Mouse (Mus musculus): ENCODE measurements at regions not wholly inside any gene's neighbourhood (a gene's known extent, or its start where the extent isn't known, plus 50 kb on each side); places are given as distances from the start of the nearest gene placed in this dataset.
A peak's percentile ranks its signal among the peaks of the same experiment; 100 is the strongest.

DNA sequence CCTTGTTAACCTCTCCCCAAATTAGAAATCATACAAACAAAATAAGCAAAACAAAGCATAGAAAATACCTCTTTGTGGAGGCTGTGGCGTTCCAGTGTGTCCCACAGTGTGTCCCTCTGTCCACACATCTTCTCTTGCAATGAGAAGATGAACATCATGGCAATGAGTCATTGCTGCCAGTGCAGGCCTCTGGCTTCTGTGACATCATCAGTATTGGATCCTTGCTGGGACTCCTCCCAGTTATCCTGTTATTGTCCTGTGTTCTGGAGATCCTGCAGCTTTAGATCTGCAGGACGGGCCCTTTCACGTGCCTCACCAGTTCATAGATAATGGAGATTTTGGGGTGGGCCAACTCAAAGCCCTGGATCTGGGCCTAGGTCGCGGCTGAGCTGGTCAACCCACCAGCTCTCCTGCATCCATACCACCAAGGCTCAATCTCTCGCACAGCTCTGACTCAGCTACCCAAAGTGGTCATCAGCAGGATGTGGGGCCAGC lies 80.9 kb downstream of the Tmem212 start:
- DNase-seq (ENCODE audit: low spot score), result no peak

DNA sequence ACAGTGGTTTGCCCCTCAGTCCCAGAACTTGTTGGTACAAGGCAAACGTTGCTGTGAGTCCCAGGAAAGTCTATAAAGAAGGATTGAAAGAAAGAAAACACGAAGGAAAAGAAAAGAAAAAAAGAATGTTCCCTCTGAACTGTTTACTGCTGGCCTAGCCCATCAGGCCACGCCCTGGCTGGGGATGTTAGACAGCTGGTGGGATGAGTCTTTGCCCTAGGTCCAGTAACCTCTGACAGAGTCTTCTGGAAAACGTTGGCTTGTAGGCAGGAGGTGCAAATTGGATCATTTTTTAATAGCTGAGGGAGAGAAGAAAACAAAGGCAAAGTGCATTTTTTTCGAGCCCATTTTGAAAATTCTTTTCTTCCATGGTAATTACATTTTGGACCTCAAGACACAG lies 91.9 kb downstream of the Tmem212 start:
- no peak for DNase-seq (ENCODE audit: low spot score)

DNA sequence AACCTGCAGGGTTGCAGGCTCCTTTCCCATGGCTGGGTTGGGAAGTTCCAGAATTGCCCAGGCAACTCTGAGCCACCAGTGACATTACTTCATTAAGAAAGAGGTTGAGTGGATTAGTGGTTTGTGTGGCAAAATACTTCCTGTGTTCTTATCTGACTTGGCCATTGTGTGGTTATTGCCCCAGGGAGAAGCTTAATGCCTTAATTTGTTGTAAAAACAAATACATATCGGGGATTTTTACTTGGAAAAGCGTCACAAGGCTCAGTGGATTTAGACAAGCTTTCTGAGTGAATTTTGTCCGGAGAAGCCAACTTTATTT lies 80.5 kb upstream of the Fndc3b start:
- no peak for DNase-seq (ENCODE audit: low spot score)

DNA sequence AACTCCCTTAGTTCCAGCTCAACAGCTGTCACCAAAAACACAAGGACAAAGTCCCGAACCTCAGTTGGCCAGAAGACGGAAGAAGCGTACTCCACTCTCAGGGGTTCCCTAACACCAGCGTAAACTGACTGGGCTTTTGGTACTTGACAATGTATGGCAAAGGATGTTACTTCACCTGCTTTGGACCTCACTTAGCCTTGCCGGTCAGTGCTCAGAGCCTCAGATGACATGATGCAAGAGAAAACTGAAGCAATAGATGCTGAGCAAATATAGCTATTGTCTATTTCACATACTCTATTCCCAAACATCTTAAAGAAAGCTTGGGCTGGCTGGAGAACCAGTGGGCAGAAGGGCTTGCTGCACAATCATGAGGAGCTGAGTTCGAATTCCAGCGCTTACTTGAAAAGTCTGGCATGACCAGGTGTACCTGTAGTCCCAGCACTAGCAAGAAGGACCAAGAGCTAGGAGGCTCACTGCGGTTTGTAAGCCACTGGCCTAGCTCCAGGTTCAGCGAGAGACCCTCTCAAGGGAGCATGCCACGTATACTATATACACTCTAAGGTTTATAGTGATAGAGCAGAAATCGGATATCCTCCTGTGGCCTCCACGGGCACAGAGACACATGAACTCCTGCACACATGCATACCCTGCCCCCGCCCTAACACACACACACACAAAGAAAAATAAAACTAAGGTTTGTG lies 80.0 kb upstream of the Fndc3b start:
- peak; percentile 24 for DNase-seq (ENCODE audit: low spot score)

DNA sequence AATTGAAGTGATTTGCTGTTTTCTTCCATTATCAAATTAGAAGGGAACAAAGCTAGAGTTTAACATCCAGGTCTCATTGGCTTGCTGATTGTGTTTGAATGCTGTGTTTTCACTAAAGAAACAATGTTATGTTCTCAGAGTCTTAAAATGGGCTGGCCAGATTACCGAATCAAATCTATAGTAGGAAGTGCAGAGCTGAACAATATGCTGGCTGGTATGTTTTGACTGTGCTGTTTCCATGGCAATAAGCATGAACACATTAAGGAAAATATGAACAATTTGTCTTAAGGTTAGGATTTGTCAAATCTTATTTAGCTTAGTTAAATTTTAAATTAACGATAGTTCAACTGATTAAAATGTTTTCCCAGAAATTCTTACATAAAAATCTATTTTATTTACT lies 72.8 kb upstream of the Fndc3b start:
- DNase-seq (ENCODE audit: low spot score), result no peak

DNA sequence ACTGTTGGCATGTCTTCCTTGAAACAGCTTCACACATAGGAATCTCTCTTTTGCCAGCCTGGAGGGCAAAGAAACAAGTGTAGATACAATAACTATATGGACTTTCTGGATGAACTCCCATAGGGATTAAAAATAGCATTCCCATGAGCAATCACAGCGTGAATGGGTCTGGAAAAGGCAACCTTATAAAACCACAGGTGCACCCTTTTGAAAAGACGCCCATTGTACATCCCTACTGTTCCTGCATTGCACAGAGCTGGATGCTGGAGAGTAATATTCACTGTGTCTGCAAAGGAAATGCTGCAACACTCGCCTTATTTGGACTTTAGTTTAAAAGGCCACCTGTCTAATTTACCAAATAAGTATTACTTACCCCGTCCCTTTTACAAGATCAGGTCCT lies 72.4 kb upstream of the Fndc3b start:
- no peak for DNase-seq (ENCODE audit: low spot score)

GRCm38 (mm10) chr3:27782056-27782765 lies 71.1 kb upstream of the Fndc3b start:
- DNase-seq (ENCODE audit: low spot score), result no peak

- DNase-seq (ENCODE audit: low spot score), result no peak
Measured at GRCm38 (mm10) chr3:27779892-27780291, 68.8 kb upstream of the Fndc3b start.

GRCm38 (mm10) chr3:27777751-27778150 lies 66.6 kb upstream of the Fndc3b start:
- no peak for DNase-seq (ENCODE audit: low spot score)

GRCm38 (mm10) chr3:27773176-27773575 lies 62.1 kb upstream of the Fndc3b start:
- no peak for DNase-seq (ENCODE audit: low spot score)

DNA sequence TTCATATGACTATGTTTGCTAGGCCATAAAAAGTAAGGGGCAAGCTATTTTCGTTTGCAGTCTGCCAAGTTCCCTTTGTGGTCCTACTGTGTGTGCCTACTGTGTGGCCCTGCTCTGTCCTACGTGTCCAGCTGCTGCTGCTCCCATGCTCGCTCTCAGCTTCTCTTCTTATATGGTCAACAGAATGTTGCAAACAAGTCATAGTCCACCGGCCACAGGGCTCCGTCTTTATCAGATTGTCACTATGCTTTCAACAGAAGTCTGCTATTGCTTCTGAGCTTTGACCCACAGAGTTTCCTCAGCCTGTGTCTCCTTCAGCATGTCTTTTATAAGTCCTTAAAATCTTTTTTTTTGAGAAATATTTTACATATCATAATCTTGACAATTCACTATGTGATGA lies 58.3 kb upstream of the Fndc3b start:
- DNase-seq (ENCODE audit: low spot score), result no peak

DNA sequence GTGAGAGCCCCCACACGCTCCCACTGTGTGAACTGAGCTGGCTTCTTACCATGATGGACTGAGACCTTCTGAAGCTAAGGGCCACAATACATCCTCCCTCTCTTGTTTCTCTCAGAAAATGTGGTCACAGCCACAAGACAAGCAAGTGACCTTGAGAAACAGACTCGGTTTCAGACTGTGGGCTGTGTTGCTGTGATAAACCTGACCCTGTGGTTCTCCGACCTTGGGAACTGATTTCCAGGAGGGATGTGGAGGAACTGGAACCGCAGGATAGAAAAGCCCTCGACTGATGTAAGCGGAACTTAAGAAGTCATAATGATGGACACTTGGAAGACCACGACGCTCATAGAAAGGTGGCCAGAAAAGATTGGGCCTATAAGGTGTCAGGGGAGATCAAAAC lies 56.1 kb upstream of the Fndc3b start:
- DNase-seq (ENCODE audit: low spot score), result no peak

- no peak for DNase-seq (ENCODE audit: low spot score)
Measured at GRCm38 (mm10) chr3:27766421-27766820, 55.3 kb upstream of the Fndc3b start.

DNA sequence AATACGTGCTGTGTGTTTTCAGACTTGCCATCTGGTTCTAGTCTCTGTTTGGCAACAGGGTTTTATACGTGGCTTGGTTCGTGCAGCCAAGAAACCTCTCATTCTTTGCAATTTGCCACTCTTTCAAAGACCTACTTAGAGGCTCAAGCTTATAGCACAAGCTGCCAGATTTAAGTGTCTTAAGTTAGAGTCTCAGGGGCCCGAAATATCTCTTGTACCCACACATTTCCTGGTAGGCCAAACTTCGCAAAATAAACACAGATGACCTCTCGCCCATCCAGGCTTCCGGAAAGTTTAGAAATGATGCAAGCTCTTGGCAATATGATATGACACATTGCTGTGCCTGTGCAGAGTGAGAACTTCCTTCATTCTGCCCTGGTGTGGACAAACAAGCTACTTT lies 54.8 kb upstream of the Fndc3b start:
- peak; percentile 67 for DNase-seq (ENCODE audit: low spot score)

- no peak for DNase-seq (ENCODE audit: low spot score)
Measured at GRCm38 (mm10) chr3:27764556-27764955, 53.4 kb upstream of the Fndc3b start.

- no peak for DNase-seq (ENCODE audit: low spot score)
Measured at GRCm38 (mm10) chr3:27761031-27761430, 49.9 kb upstream of the Fndc3b start.
